Mouse (Mus musculus): ENCODE results near the gene Slc35b1. TPM values are rescaled to one million over a fixed set of nuclear protein-coding genes. Genes with fewer than 3 reads are reported as not detected.
A peak's percentile ranks its signal among the peaks of the same experiment; 100 is the strongest.

Gene Slc35b1
- polyA plus RNA-seq, 1 experiment from 2014 or later, result 144 TPM

DNA sequence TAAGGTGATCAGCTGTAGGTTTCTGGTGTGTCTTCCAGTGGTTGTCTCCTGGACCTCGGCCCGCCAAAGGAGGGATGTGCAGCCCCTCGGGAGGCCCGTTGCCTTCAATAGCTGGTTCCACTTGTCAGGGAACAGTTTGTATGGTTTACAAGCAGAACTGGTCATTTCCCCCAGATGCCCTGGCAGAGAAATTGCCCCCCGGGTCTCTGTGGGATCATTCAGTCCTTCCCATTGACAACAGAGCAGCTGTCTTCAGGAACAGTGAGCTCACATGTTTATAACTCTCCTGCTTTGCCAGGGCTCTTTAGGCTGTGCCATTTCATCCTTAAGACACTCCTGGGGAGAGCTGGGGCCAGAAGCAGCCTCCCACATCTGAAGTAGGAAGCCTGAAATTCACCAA is 9.6 kb downstream of the Slc35b1 start:
- Histone ChIP-seq H3K9ac (ENCODE audit: low read depth, low read length) (no peak overlapping the region), H3K27me3 (replicated peaks; ENCODE audit: control insufficient read depth, insufficient read depth, low read length) (no peaks in the 10 kb centered on the region), H3K4me3 (ENCODE audit: low read depth, low read length) (no peak overlapping the region), H3K4me1 (replicated peaks; ENCODE audit: control insufficient read depth, insufficient read depth, low read length) (no peaks in the 10 kb centered on the region), H3K27ac (ENCODE audit: low read depth, low read length) (no peak overlapping the region), H3K4me2 (replicated peaks; ENCODE audit: low read depth) (no peak overlapping the region), H3K9me3 (ENCODE audit: control insufficient read depth) (no peaks in the 10 kb centered on the region), H3K36me3 (ENCODE audit: control insufficient read depth, insufficient read depth) (peaks cover 33% of the 10 kb centered on the region)
- ATAC-seq, result no peak
- WGBS, result 40% methylated on average over 5 of the region's 5 CpGs
- TF ChIP-seq CTCF (IDR thresholded peaks at IDR 0.05; ENCODE audit: low read depth), result no peak

- no peak for TF ChIP-seq CTCF (IDR thresholded peaks at IDR 0.05; ENCODE audit: low read depth)
- no peaks in the 10 kb centered on the region for H3K27me3 ChIP-seq (replicated peaks; ENCODE audit: control insufficient read depth, insufficient read depth, low read length)
- H3K4me3 ChIP-seq (ENCODE audit: low read depth, low read length), result no peak overlapping the region
- H3K9ac ChIP-seq (ENCODE audit: low read depth, low read length), result no peak overlapping the region
- H3K4me1 ChIP-seq (replicated peaks; ENCODE audit: control insufficient read depth, insufficient read depth, low read length), result no peaks in the 10 kb centered on the region
- H3K36me3 ChIP-seq (ENCODE audit: control insufficient read depth, insufficient read depth), result peaks cover 9% of the 10 kb centered on the region
- no peak for ATAC-seq
- H3K4me2 ChIP-seq (replicated peaks; ENCODE audit: low read depth), result no peak overlapping the region
- H3K9me3 ChIP-seq (ENCODE audit: control insufficient read depth), result no peaks in the 10 kb centered on the region
- 69% methylated on average over 1 of the region's 1 CpGs for WGBS
- no peak overlapping the region for H3K27ac ChIP-seq (ENCODE audit: low read depth, low read length)
Measured at GRCm38 (mm10) chr11:95396548-95396947, 12.1 kb downstream of the Slc35b1 start.

- TF ChIP-seq CTCF (IDR thresholded peaks at IDR 0.05; ENCODE audit: low read depth), result peak; percentile 91
Measured at GRCm38 (mm10) chr11:95397843-95398835, 13.6 kb downstream of the Slc35b1 start.

GRCm38 (mm10) chr11:95399520-95400020 is 15.1 kb downstream of the Slc35b1 start:
- no peak overlapping the region for H3K4me2 ChIP-seq (replicated peaks; ENCODE audit: low read depth)
- H3K9ac ChIP-seq (ENCODE audit: low read depth, low read length), result no peak overlapping the region
- no peaks in the 10 kb centered on the region for H3K27me3 ChIP-seq (replicated peaks; ENCODE audit: control insufficient read depth, insufficient read depth, low read length)
- no peak for TF ChIP-seq CTCF (IDR thresholded peaks at IDR 0.05; ENCODE audit: low read depth)
- H3K36me3 ChIP-seq (ENCODE audit: control insufficient read depth, insufficient read depth), result no peaks in the 10 kb centered on the region
- ATAC-seq, result no peak
- H3K4me3 ChIP-seq (ENCODE audit: low read depth, low read length), result no peak overlapping the region
- 74% methylated on average over 13 of the region's 13 CpGs for WGBS
- no peak overlapping the region for H3K27ac ChIP-seq (ENCODE audit: low read depth, low read length)
- no peaks in the 10 kb centered on the region for H3K9me3 ChIP-seq (ENCODE audit: control insufficient read depth)
- H3K4me1 ChIP-seq (replicated peaks; ENCODE audit: control insufficient read depth, insufficient read depth, low read length), result no peaks in the 10 kb centered on the region; the same call in 1 of the 2 replicates

More at GRCm38 (mm10) chr11:95397843-95398835, 13.6 kb downstream of the Slc35b1 start:
- H3K36me3 ChIP-seq (ENCODE audit: control insufficient read depth, insufficient read depth), result no peaks in the 10 kb centered on the region
- H3K4me1 ChIP-seq (replicated peaks; ENCODE audit: control insufficient read depth, insufficient read depth, low read length), result no peaks in the 10 kb centered on the region
- H3K9ac ChIP-seq (ENCODE audit: low read depth, low read length), result no peak overlapping the region
- H3K27me3 ChIP-seq (replicated peaks; ENCODE audit: control insufficient read depth, insufficient read depth, low read length), result no peaks in the 10 kb centered on the region
- no peak overlapping the region for H3K4me3 ChIP-seq (ENCODE audit: low read depth, low read length)
- no peak overlapping the region for H3K27ac ChIP-seq (ENCODE audit: low read depth, low read length)
- ATAC-seq, result no peak
- WGBS, result 52% methylated on average over 14 of the region's 14 CpGs
- H3K4me2 ChIP-seq (replicated peaks; ENCODE audit: low read depth), result no peak overlapping the region
- no peaks in the 10 kb centered on the region for H3K9me3 ChIP-seq (ENCODE audit: control insufficient read depth)

DNA sequence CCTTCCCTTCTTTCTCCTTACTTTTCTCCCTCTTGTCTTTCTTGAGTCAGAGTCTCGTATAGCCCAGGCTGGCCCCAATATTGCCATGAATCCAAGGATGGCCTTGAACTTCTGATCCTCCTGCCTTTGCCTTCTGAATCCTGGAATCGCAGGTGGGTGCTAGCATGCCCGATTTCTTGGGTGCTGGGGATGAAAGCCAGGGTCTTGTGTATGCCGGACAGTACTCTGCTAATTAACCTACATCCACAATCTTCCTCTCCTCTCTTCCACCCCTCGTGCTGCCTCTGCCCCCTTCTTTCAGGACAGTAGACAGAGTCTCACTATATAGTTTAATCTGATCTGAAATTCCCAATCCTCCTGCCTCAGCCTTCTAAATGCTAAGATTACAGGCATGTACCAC is 17.1 kb downstream of the Slc35b1 start:
- H3K9me3 ChIP-seq (ENCODE audit: control insufficient read depth), result no peaks in the 10 kb centered on the region
- no peak overlapping the region for H3K27ac ChIP-seq (ENCODE audit: low read depth, low read length)
- H3K4me3 ChIP-seq (ENCODE audit: low read depth, low read length), result no peak overlapping the region
- no peak for ATAC-seq
- no peaks in the 10 kb centered on the region for H3K27me3 ChIP-seq (replicated peaks; ENCODE audit: control insufficient read depth, insufficient read depth, low read length)
- H3K4me2 ChIP-seq (replicated peaks; ENCODE audit: low read depth), result no peak overlapping the region
- WGBS, result 88% methylated on average over 5 of the region's 5 CpGs
- TF ChIP-seq CTCF (IDR thresholded peaks at IDR 0.05; ENCODE audit: low read depth), result no peak
- H3K4me1 ChIP-seq (replicated peaks; ENCODE audit: control insufficient read depth, insufficient read depth, low read length), result no peaks in the 10 kb centered on the region; the same call in 1 of the 2 replicates
- no peak overlapping the region for H3K9ac ChIP-seq (ENCODE audit: low read depth, low read length)
- H3K36me3 ChIP-seq (ENCODE audit: control insufficient read depth, insufficient read depth), result no peaks in the 10 kb centered on the region

DNA sequence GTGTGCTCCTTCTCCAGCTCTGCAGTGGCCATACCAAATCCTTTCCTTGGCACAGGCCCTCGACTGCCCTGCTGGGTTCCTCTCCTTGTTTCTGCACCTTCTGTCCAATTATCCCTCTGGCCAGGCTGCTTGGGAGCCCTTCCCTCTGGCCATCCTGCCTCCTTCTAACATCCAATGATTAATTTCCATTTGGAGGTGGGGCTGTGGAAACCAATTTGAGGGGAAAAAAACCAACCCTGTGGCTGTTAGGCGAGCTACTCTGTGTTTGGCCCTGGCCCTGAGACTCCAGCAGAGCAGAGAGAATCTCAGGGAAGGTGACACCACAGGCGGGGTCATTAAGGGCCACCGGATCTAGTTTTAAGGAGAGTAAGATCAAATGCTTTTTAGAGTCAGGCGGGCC is 17.7 kb downstream of the Slc35b1 start:
- H3K4me1 ChIP-seq (replicated peaks; ENCODE audit: control insufficient read depth, insufficient read depth, low read length), result no peaks in the 10 kb centered on the region; the same call in 1 of the 2 replicates
- no peaks in the 10 kb centered on the region for H3K9me3 ChIP-seq (ENCODE audit: control insufficient read depth)
- WGBS, result 34% methylated on average over 5 of the region's 5 CpGs
- ATAC-seq, result no peak
- no peak overlapping the region for H3K4me2 ChIP-seq (replicated peaks; ENCODE audit: low read depth)
- TF ChIP-seq CTCF (IDR thresholded peaks at IDR 0.05; ENCODE audit: low read depth), result no peak
- no peak overlapping the region for H3K4me3 ChIP-seq (ENCODE audit: low read depth, low read length)
- no peaks in the 10 kb centered on the region for H3K27me3 ChIP-seq (replicated peaks; ENCODE audit: control insufficient read depth, insufficient read depth, low read length)
- H3K9ac ChIP-seq (ENCODE audit: low read depth, low read length), result no peak overlapping the region
- no peaks in the 10 kb centered on the region for H3K36me3 ChIP-seq (ENCODE audit: control insufficient read depth, insufficient read depth)
- no peak overlapping the region; the same call in 1 of the 2 replicates for H3K27ac ChIP-seq (ENCODE audit: low read depth, low read length)

Data from intestine, postnatal 0 days (tissue).